Mouse (Mus musculus): Measurements from ENCODE around the gene Pon3. TPM values are rescaled to one million over a fixed set of nuclear protein-coding genes. Genes with fewer than 3 reads are reported as not detected.
"Not testable (repeated sequence)": the region's sequence is repeated elsewhere in the genome, so short reads cannot be mapped to it uniquely, and the experiment has no call there.

The Pon3 gene
- total RNA-seq, 2 experiments from 2014 or later, result 1.1 to 4.5 TPM

DNA sequence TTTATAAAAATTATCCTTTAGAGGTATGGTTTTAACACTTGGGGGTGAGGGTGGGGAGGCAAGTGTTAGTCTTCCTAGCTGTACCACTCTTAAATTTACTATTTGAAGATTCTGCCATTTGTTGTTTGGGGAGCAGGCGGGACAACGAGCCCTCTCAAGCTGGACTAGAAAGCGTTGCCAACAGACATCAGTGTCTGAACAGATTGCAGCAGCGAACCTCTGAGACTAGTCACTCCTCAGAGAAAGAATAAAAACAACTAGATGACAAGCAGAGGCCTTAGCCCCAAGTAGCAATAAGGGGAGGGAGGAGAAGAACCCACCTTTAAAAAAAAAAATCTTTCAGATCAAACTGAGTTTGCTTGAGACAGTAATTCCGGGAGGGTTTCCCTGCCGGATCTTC, 795 bp downstream of the Pon3 start:
- DNase-seq (ENCODE audit: low spot score in 2 of 2), result no peak

GRCm38 (mm10) chr6:5254869-5255268, 1.2 kb downstream of the Pon3 start:
- no peak for DNase-seq (ENCODE audit: low spot score in 2 of 2)

DNA sequence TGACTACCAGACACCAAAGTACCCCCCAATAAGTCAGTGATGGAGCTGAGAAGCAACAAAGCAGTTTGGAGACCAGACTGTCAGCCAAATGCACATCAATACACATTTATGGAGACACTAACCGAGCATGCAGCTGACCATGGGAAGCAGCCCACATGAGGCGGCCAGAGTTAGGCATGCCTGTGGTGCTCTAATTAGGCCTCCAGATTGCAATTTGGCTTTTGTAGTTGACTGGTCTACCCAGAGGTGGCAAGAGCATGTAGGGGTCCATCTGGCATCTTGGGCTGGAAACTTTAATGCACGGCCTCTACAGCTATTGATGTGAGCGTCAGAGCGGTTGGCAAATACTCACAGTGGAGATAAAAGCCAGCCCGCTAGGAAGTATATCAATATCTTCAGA, 10.2 kb downstream of the Pon3 start:
- no peak for DNase-seq (ENCODE audit: low spot score in 2 of 2)

- no peak for DNase-seq (ENCODE audit: low spot score in 2 of 2)
These were observed 17.3 kb downstream of the Pon3 start for GRCm38 (mm10) chr6:5238799-5239198.

DNA sequence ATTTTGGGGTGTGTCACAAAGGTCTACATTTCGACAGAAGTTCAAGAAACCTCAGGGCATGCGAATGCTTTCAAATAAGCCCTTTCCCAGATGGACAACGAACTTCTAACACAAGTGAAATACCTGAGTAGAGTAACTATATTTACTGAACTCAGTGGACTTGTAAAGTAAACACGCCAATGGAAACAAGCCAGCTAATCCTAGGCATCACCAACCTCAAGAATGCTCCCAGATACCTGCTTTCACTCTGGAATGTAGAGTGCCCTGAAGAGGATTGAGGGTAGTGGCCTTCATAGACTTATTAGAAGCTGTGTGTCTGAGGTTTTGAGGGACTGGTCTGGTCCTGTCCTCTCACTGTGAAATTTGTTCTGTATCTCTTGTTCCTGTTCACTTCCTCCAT, 18.6 kb downstream of the Pon3 start:
- DNase-seq (ENCODE audit: low spot score in 2 of 2), result no peak

DNA sequence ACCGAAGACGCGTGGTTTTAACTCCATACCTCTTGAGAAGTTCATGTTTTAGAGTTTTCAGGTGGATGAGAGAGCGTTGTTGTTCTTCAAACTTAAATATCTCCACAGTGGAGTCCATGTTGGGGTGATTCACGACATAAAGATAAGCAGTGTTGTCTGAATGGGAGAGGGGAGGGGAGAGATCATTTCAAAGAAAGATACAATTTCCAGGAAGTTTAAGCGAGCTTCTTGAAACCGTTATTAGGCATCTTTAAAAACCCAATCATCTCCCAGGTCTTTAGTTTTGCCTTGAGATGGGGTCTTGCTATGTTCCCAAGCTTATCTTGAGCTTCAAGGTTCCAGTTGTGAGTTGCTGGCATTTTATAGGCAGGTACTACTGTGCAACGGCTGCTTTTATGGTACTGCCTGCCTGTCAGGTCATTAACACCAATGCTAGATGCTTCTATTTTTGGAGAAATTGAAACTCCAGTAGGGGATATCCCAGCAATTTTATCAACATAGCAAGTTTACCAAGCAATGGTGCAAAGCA, 19.2 kb downstream of the Pon3 start:
- no peak for DNase-seq (ENCODE audit: low spot score in 2 of 2)

- no peak for DNase-seq (ENCODE audit: low spot score in 2 of 2)
These were observed 21.5 kb downstream of the Pon3 start for GRCm38 (mm10) chr6:5234563-5234962.

GRCm38 (mm10) chr6:5233812-5234211, 22.3 kb downstream of the Pon3 start:
- no peak for DNase-seq (ENCODE audit: low spot score in 2 of 2)

DNA sequence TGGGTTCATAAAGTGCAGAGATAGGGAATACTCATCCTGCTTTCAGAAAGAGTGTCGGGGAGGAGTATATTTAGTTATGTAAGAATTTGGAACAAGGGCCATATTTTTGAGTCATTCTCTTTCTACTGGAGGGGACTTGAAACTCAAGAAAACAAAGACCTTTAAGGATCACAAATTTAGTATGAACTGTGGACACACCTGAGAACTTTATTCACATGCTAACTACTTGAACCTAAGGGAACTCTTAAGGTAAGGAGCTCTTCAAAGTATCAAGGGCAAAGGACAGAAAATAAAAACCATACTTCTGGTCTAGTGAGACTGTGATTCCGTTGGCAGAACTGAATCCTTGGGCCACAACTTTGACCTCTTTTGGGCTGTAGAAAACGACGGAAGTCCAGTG, 24.1 kb downstream of the Pon3 start:
- DNase-seq (ENCODE audit: low spot score in 2 of 2), result no peak

- DNase-seq (ENCODE audit: low spot score in 2 of 2), result no peak
These were observed 25.8 kb downstream of the Pon3 start for GRCm38 (mm10) chr6:5230261-5230660.

DNA sequence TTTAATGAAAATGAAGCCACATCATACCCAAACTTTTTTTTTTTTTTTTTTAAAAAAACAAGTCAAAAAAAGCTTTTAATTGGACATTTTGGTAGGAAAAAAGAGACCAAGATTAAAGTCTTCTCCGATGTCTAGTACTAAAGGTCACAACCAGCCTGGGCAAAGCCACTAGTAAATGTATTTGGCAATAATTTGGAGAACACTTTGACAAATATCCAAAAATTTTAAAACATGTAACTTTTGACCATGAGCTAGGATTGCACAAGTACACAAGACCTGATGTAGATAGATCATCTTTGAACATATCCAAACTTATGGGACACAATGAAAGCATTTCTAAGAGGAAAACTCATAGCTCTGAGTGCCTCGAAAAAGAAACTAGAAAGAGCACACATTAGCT, 32.5 kb downstream of the Pon3 start:
- DNase-seq (ENCODE audit: low spot score in 2 of 2), result not testable (repeated sequence)

DNA sequence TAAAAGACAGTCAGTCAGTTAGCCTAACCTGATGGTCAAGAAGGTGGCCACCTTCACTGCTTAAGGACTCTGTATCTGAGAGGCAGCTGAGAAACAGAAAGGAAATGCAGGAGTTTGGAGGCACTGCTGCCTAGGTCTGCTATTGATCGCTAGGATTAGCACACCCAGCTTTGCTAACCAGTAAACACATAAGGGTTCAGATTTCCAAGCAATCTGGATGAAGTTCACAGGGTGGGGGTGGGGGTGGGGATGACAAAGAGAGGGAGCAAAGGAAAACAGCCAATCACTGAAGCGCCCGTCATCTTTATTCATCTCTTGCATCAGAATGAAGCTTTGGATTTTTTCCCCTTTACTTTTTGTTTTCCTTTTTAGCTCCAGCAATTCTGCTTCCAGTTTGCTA, 34.0 kb downstream of the Pon3 start:
- no peak for DNase-seq (ENCODE audit: low spot score in 2 of 2)

DNA sequence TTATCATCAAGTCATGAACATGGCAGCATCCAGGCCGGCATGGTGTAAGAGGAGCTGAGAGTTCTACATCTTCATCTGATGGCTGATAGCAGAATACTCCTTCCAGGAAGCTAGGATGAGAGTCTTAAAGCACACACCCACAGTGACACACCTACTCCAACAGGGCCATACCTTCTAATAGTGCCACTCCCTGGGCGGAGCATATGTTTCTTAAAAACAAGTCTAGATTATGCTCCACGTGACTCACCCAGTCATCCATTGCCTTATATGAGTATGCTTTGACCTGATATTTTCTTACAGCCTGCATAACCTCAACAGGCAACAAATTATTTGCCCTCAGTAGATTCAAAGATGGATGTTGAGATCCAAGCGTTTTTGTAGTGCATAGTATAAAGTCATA, 37.9 kb downstream of the Pon3 start:
- no peak for DNase-seq (ENCODE audit: low spot score in 2 of 2)

- no peak for DNase-seq (ENCODE audit: low spot score in 2 of 2)
These were observed 48.3 kb downstream of the Pon3 start for GRCm38 (mm10) chr6:5207817-5208216.

- DNase-seq (ENCODE audit: low spot score in 2 of 2), result no peak
These were observed 56.2 kb downstream of the Pon3 start for GRCm38 (mm10) chr6:5199916-5200315.

GRCm38 (mm10) chr6:5199376-5199905, 56.6 kb downstream of the Pon3 start:
- no peak for DNase-seq (ENCODE audit: low spot score in 2 of 2)

- no peak for DNase-seq (ENCODE audit: low spot score in 2 of 2)
These were observed 57.5 kb downstream of the Pon3 start for GRCm38 (mm10) chr6:5198590-5198989.

- no peak for DNase-seq (ENCODE audit: low spot score in 2 of 2)
These were observed 62.4 kb downstream of the Pon3 start, which contains the start of gene Pon1 for GRCm38 (mm10) chr6:5193693-5194092. Gene Pon1, minus strand, starts transcription at chr6:5193946.

DNA sequence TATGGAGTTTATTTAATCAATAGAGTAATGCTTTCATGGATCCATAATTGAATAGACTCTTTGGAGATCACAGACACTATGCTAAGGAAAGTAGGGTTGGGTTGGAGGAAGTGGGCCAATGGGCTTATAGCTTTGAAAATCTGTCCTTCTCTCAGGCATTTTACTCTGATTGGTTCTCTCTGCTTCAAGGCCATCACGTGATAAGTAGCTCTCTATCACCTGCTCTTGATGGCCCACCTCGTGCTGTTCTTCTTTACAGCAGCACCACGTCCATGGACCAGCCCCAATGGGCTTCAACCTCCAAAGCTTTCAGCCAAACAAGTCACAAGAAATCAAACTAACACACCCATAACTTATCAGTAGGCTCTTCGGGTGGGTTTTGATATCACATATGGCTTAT, 65.3 kb downstream of the Pon3 start:
- DNase-seq (ENCODE audit: low spot score in 2 of 2), result no peak

GRCm38 (mm10) chr6:5189507-5189906, 66.6 kb downstream of the Pon3 start:
- DNase-seq (ENCODE audit: low spot score in 2 of 2), result no peak

DNA sequence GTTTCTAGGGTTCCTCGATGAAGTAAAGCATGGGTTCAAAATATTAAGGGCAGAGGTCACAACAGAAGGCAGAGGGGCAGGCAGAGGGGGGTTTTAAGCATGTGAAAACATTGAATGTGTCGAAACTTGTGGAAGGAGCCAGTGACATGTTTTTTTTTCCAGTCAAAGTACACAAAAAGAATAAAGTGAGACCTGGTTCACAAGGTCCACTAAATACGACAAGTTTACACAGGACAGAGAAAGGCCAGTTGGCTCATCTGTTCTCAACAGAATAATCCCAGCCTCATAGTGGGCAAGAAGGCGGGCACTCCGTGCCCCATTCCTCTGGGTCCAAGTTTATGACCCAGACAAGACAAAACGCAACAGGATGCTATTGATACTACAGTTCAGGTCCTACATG, 67.1 kb downstream of the Pon3 start:
- DNase-seq (ENCODE audit: low spot score in 2 of 2), result no peak

- no peak for DNase-seq (ENCODE audit: low spot score in 2 of 2)
These were observed 68.0 kb downstream of the Pon3 start for GRCm38 (mm10) chr6:5188036-5188435.

GRCm38 (mm10) chr6:5187586-5187985, 68.5 kb downstream of the Pon3 start:
- no peak for DNase-seq (ENCODE audit: low spot score in 2 of 2)
